Mouse (Mus musculus) neural tube, embryonic 15.5 days (tissue): ENCODE results near the gene Bach1. TPM values are rescaled to one million over a fixed set of nuclear protein-coding genes. Genes with fewer than 3 reads are reported as not detected.

Experiments
- ATAC-seq: fragments of 200-750 bp; cut with Nextera tagmentation; 2 replicates; pipeline ENCODE4 v1.8.0; 2017; ENCODE audit warnings: mild to moderate bottlenecking, moderate TSS enrichment, moderate library complexity; ENCODE audit not compliant: low FRiP score
- H3K27ac ChIP-seq: fragments of 300-500 bp; sonication (generic); replicated peaks from 2 replicates; pipeline ENCODE4 v1.5.1; 2015; ENCODE audit warnings: mild to moderate bottlenecking, inconsistent platforms
- H3K27me3 ChIP-seq: fragments of 300-500 bp; sonication (generic); replicated peaks from 2 replicates; pipeline ENCODE4 v1.6.1; 2015; ENCODE audit warnings: inconsistent platforms
- H3K36me3 ChIP-seq: fragments of 300-500 bp; sonication (generic); 2 replicates; pipeline ENCODE4 v1.6.1; 2015; ENCODE audit warnings: inconsistent platforms
- H3K4me1 ChIP-seq: fragments of 300-500 bp; sonication (generic); 2 replicates; pipeline ENCODE4 v1.6.1; 2015; ENCODE audit warnings: inconsistent platforms
- H3K4me2 ChIP-seq: fragments of 300-500 bp; sonication (generic); 2 replicates; pipeline ENCODE4 v1.6.1; 2015; ENCODE audit warnings: inconsistent platforms, mild to moderate bottlenecking, moderate library complexity
- H3K4me3 ChIP-seq: fragments of 300-500 bp; sonication (generic); replicated peaks from 2 replicates; pipeline ENCODE4 v1.5.1; 2015; ENCODE audit warnings: mild to moderate bottlenecking, inconsistent platforms
- H3K9ac ChIP-seq: fragments of 300-500 bp; sonication (generic); replicated peaks from 2 replicates; pipeline ENCODE4 v1.6.1; 2015; ENCODE audit warnings: mild to moderate bottlenecking, inconsistent platforms
- H3K9me3 ChIP-seq: fragments of 300-500 bp; sonication (generic); replicated peaks from 2 replicates; pipeline ENCODE4 v1.6.1; 2016; ENCODE audit warnings: inconsistent platforms
- WGBS: fragments of 180-500 bp; shearing (Covaris S2); methylation state at CpG from one replicate; pipeline ENCODE4 v1.1.7; 2015; ENCODE audit warnings: mixed read lengths; 5-methylcytosine and 5-hydroxymethylcytosine counted together
- polyA plus RNA-seq: library from polyadenylated mRNA; unstranded; fragments of >200 nt; fragmentation: Nextera tagmentation; extraction: Ambion mirVana; gene quantifications from 2 replicates; pipeline ENCODE4 v1.2.1, GENCODE M21; 2015

Gene Bach1
- polyA plus RNA-seq, 1 experiment from 2014 or later: 15.7 TPM

- H3K27me3 ChIP-seq: no peaks in the 10 kb centered on the region; the same call in 1 of the 2 replicates
- H3K9me3 ChIP-seq: no peaks in the 10 kb centered on the region
- no peak overlapping the region for H3K9ac ChIP-seq
- H3K4me2 ChIP-seq: no peak overlapping the region
- H3K36me3 ChIP-seq: no peaks in the 10 kb centered on the region
- no peak overlapping the region for H3K27ac ChIP-seq
- H3K4me3 ChIP-seq: no peak overlapping the region
- no peak for ATAC-seq
- WGBS: 89% methylated on average over 4 of the region's 4 CpGs
- peaks cover 9% of the 10 kb centered on the region for H3K4me1 ChIP-seq
These were observed 78.6 kb downstream of the Bach1 start for GRCm38 (mm10) chr16:87777373-87777772.

GRCm38 (mm10) chr16:87781637-87782036 is 82.9 kb downstream of the Bach1 start:
- peak; percentile 60; the same call in 1 of the 2 replicates for ATAC-seq
- Histone ChIP-seq H3K4me2 (no peak overlapping the region), H3K27ac (no peak overlapping the region), H3K36me3 (no peaks in the 10 kb centered on the region), H3K4me3 (no peak overlapping the region), H3K9me3 (no peaks in the 10 kb centered on the region), H3K9ac (no peak overlapping the region), H3K4me1 (peaks cover 9% of the 10 kb centered on the region), H3K27me3 (no peaks in the 10 kb centered on the region)
- 31% methylated on average over 7 of the region's 7 CpGs for WGBS

Other genes starting within 250 kb of the Bach1 start
- gene Usp16, start 244.2 kb upstream of the Bach1 start, polyA plus RNA-seq: 47.8 and 48.8 TPM in 2 replicates
- gene Cct8, start 203.1 kb upstream of the Bach1 start, polyA plus RNA-seq: 379 and 417 TPM in 2 replicates
- gene Map3k7cl, start 145.6 kb upstream of the Bach1 start, polyA plus RNA-seq: 0.12 and 0.50 TPM in 2 replicates